Mouse (Mus musculus): ENCODE data around the gene Tmem238l.

Gene Tmem238l

GRCm38 (mm10) chr11:66956303-66956702 lies at the start of gene Tmem238l:
TSS of gene Tmem238l (plus strand) at chr11:66956638.
- CTCF ChIA-PET: no interaction called here

- CTCF ChIA-PET: no interaction called here
Measured at GRCm38 (mm10) chr11:66911811-66912210, 44.6 kb upstream of the Tmem238l start, which contains the start of gene Pirt. TSS of gene Pirt (plus strand) at chr11:66911981.

DNA sequence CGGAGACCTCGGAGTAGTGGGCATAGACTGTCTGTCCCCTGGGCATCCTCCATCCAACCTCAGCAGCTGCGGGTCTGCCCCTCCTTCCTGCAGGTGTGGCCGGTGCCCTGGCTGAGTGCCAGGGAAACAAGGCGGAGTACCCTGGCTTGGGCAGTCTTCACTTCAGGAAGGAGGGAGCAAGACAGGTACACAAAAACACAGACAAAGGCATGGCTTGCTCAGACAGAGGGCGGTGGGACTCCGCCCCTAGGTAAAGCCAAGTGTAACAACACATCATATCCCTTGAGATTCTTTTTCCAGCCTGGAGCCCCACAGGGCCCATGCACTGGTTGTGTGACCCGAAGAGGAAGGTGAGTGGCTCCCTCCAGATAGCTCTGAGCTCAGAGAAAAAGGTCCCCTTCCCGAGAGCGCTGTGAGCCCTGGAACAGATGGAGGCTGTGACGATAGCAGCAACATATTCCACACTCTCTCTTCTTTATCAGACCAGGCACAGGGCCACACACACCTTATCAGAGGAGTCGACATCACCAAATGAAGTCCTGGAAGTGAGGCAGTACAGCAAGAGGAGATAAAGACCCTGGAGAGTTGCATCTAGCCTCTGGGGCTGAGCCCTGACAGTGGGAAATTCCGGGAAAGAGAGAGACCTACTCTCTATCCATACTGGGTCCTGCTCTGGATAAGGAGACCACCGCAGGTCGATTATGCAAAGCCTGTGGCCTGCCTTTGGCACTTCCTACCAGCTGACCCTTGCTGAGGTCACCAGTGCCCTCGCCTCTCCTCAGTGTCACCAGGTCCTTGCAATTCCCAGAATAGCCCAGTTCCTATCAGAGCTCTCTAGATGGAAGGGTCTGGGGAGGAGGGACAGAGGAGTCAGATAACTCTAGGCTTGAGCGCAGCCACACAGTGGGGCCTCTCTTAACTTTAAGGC lies 43.6 kb upstream of the Tmem238l start:
- CTCF ChIA-PET: no interaction called here

DNA sequence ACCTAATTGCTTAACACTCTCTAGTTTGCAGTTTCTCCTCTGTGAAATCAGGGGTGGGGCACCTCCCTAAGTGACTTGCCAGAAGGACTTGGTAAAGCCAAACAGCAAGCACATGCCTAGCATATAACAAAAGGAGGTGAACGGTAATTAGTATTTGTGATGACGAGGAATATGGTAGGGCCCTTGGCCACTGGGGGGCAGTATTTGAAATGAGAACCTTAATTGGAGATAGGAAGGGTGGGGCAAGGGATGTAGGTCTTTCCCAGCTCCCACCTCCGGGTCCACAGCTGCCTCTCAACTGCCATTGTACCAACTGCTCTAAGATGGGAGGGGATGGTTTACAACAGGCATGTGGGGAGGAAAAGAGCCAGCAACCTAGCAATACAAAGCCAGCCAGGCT lies 42.2 kb upstream of the Tmem238l start:
- CTCF ChIA-PET: no interaction called here

DNA sequence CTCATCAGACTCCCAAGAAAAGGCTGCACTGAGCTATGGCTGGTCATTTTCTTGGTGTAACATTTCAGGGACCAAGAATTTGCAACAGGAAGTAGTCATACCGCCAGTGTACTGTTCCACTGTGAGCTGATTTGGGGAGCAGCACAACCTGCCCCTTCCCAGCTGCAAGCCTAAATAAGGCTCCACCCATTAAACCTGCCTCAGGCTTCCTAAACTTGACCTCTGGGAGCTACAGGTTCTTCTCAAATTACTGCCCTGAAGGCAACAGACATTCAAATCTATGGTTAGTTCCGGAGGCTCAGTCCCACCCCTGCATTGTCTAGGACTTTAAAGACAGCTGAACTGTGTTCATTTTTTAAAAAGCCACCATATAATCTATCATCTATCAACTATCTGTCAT lies 36.4 kb upstream of the Tmem238l start:
- CTCF ChIA-PET: no interaction called here

DNA sequence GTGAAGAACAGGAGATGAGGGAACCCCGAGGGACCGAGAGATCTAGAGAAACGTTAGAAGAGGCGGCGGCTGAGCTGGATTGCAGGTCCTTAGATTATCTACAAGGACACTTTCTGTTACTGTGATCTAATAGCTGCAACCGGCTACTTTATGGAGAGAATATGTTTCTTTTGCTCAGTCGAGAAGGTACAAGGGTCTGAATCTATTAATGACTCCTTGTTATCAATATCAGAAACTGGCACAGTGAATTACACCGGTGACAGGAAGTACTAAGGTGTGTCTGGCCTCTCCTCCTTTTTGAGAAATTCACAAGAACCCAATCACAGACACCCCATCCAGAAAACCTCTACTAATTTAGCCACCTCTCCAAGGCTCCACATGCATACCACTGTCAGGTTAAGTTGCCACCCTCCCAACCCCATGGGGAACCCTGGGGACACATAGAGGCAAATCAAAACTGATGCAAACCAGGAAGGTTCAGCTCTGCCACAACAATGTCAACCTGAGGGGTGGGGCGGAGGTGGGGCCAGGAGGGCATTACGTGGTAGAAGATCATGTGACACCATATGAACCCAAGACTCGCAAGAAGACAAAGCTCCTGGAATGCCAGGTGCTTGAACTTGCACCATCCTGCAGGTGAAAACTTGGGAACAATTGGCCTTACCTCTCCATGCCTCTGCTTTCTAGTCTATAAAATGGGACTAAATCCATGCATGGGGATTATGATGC lies 32.2 kb upstream of the Tmem238l start:
- CTCF ChIA-PET: no interaction called here

GRCm38 (mm10) chr11:66928311-66928710 lies 28.1 kb upstream of the Tmem238l start:
- CTCF ChIA-PET: no interaction called here

DNA sequence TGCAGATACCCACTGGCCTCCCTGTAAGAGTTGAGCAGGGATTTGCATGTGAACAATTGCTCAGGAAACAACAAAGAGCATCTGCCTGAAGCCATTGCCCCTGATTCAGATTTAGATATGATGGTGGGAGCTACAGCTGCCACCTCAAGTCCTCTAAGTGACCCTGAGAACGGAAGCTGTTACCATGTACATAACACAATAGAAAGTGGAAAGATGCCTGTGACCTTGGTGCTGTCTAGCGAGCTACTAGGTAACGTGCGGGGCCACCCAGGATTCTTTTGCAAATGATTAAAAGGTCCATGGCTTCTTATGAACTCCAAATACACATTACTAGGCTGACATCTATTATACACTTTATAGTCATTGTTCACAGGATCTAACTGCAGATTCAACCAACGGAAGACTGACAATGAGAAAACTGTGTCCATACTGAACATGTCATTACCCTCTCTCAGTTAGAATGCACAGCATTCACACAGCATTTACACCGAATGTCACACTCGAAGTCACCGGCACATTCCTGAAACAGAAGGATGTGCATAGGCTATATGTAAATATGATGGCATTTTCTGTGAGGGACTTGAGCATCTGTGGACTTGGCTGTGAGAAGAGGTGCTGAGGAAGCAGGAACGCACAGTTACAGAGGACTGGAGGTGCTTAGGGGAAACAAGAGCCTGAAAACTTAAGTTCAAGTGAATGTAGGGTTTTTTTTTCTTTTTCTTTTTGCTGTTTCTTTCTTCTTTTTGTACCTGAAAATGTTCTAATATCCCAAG lies 23.4 kb upstream of the Tmem238l start:
- CTCF ChIA-PET: no interaction called here

DNA sequence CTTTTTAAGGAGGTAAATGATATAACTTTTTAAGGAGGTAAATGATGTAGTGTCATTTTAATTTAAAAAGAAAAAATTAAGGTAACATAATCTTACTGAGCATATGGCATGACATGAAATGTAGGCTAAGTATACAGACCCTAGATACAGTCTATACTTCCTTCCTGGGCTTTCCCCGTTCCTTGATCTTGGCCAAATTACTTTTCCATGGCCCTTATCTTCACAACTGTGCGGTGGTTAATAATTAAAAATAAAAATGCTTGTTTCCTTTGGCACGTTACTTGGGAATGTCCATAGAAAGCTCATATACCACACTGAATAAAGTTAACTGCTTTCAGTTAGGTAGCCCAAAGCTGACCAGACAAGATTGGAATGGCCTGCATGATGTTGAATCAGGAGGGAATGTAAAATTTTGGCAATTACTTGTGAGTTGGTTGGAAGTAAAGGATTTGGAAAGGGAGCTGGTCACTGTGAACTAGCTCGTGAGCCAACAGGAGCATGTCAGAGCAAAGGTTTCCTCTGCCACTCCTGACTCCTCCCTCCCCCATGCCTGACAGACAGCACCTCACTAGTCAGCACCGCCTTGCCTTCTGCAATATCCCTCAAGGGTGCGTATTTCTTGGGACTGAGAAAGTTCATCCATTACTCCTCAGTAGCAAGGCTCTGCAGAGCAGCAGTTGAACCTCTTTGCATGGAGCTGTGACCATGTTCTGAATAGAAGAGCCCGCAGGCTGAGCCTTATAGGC lies 21.8 kb upstream of the Tmem238l start:
- CTCF ChIA-PET: no interaction called here

GRCm38 (mm10) chr11:66942011-66942410 lies 14.4 kb upstream of the Tmem238l start:
- CTCF ChIA-PET: no interaction called here

DNA sequence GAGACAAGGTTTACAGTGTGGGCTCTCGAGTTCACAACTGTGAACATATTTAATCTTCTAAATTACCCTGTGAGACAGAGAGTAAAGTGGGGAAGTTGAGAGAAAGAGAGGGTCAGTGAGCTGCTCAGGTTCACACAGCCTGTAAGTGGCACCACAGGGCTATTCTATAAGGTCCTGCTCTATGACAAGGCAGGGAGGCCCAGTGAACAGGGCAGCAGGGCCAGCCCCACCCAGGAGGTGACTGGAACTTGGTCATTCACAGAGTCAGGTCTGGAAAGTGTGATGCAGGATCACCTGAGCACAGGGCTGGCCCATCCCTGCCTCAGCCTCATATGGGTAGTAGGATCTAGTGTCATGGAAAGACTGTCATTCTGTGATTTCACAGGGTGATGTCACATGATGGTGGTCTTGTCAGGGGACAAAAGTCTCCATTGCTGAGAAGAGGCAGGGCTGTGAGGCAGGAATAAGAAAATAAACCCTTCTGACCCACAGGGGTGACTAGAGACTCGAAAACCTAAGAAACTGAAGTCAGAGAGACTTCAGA lies 11.1 kb upstream of the Tmem238l start:
- CTCF ChIA-PET: no interaction called here

- CTCF ChIA-PET: no interaction called here
Measured at GRCm38 (mm10) chr11:66946521-66946920, 9.9 kb upstream of the Tmem238l start.

GRCm38 (mm10) chr11:66946922-66947321 lies 9.5 kb upstream of the Tmem238l start:
- CTCF ChIA-PET: no interaction called here

- CTCF ChIA-PET: no interaction called here
Measured at GRCm38 (mm10) chr11:66960797-66961196, 4.4 kb downstream of the Tmem238l start.

DNA sequence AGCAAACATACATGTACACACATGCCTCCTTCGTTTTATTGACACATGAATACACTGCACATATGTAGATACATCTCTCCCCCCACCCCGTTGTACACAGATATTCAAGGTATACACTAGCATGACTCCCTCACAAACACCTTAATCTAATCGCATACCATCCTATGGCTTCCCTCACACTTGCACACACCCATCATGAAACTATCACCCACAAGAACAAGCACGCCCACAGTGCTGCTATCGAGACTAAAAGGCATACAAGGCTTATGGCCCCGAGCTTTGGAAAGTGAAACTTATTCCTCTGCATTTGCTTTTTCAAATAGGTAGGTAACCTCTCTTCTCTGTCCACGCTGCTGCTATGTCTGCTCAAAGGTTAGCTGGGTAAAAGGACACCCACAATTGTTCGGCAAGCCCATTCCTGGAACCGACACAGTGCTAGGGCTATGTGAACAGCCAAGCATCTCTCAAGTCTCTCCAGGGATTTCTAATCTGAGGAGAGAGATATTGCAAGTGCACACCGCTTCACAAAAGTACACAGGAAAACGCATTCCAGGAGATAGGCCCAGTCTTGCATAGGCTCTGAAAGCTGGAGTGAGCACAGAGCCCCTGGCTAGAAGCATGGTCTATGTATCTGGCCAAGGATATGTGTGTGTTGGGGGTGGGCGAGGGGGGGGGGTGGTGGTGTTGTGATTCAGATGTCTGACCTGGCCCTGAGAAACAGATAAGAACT lies 5.2 kb downstream of the Tmem238l start:
- CTCF ChIA-PET: no interaction called here

GRCm38 (mm10) chr11:66963462-66963861 lies 7.0 kb downstream of the Tmem238l start:
- CTCF ChIA-PET: no interaction called here

- CTCF ChIA-PET: no interaction called here
Measured at GRCm38 (mm10) chr11:66966500-66967116, 10.2 kb downstream of the Tmem238l start.

DNA sequence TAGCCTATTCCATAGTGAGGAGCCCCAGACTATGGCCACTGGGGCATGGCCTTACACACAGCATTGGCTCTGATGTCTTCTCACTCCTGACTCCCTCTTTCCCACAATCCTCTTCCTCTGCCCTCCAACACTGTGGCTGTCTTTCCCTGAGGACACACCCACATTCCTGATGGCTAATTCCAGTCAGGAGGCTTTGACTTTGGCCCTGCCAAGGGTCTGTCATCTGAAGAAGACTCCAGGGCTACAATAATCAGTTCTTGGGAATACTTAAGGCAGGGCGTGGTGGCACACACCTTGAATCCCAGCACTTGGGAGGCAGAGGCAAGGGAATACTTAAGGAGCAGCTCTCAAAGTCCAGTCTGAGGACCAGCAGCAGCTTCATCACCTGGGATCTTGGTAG lies 12.1 kb downstream of the Tmem238l start:
- CTCF ChIA-PET: no interaction called here

- CTCF ChIA-PET: no interaction called here
Measured at GRCm38 (mm10) chr11:66973507-66973906, 17.1 kb downstream of the Tmem238l start.

DNA sequence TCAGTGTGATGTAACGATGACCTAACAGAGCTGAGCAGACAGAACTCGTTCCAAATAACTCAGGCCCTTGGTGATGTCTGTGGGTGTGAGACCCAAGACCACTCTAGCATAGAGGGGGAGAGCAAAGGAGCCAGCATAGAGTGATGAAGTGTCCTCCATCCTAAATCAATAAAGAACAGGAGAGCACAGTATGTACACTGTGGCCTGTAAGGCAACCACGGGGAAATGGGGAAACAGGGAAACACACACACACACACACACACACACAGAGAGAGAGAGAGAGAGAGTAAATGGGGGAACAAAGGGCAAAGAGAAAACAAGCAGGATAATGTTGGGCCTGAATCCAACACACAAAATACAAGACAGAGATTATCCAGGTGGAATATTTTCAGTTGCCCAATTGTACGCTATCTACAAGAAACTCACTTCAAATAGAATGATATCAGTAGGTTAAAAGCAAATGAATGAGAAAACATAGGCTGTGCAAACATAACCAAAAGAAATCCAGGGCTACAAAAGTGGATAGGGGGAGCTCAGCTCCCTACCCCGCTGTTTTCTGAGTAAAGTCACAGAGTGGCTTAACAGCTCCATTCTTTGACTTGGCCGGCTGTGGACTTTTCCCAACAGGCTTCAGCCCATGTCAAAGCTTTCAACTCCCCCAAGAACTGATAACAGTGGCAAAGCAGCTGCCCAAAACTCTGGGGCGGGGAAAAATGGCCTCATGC lies 19.3 kb downstream of the Tmem238l start:
- CTCF ChIA-PET: no interaction called here

All from spleen, embryonic (tissue).